Mouse (Mus musculus) v-Abl transformed pro-B cells (cell line): ENCODE data around the gene Rhox8.
"Not testable (repeated sequence)": the region's sequence is repeated elsewhere in the genome, so short reads cannot be mapped to it uniquely, and the experiment has no call there.

Source experiments
- in situ Hi-C, 2 experiments: fragments of 400-800 bp; cut with MboI; formaldehyde crosslinking; loops; one replicate each; pipeline ENCODE4 v1.15.1; 2025; ENCODE audit not compliant: unreplicated experiment in 2 of 2

Rhox8 gene

DNA sequence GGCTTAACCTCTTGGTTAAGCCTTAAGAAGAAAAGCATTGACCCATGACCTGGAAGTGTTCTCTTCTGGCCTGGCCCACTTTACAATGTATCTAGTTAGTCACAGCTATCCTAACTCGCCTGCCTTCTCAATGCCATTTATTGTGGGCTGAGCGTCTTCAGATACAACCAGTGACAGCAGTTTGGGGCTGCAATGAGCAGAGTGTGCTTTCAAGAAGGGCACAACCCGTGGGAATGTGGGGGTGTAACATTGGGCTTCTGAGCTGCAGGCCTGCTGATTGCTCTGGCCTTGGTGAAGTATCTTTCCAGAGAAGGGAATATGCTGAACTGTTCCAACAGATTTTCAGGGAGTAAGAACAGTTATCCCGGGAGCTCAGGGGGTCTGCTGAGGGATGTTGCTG, at the start of gene Rhox8:
TSS of gene Rhox8 (minus strand) at position 101 of the 400 bp plus-strand sequence.
- in situ Hi-C loops: no loop called here

DNA sequence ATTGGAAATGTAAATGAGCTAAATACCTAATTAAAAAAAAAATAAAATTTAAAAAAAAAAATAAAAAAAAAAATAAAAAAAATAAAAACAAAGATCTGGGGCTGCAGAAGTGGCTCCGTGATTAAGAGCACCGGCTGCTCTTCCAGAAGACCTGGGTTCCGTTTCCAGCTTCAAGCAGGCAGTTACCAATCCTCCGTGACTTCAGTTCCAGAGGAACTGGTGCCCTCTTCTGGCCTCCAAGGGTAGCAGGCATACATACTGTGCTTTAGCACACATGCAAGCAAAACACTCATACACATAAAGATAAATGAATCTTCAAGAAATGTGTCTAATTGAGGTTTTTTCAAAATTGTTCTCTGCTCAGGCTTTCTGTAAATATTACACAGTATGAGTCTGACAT, 37.6 kb upstream of the Rhox8 start:
- in situ Hi-C loops: no loop called here

DNA sequence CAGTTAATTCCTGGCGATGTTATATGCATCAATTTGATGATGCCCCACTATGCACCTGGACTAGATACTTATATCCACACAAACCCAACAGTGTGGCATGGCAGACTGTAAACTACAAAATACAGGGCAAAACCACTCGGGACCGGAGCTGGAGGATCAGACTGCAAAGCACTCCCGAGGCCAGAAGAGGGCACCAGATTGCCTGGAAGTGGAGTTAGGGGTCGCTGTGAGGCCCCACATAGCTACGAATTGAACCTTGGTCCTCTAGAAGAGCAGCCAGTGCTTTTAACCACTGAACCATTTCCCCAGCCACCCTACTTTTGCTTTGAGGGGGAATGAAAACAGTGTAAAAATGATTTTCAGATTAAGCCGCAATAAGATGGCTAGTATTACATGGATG, 29.8 kb upstream of the Rhox8 start:
- in situ Hi-C loops: no loop called here

DNA sequence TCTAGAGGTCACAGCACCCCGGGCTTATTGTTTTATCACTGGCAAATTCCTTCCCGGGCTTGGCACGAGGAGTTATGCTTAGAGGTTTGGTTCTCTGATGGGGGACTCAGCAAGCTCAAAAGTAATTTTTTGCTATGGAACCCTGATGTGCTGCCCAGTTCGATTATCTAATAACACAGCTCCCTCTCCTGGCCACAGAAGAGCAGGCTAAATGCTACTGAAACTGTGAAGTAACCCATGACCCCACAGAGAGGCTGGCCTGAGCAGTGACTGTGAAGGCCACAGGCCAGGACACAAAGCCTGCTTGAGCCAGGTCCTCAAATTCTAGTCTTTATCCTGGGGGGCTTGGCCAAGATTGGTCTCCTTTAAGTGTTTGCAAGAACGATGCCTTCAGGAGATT, 25.0 kb upstream of the Rhox8 start:
- in situ Hi-C loops: no loop called here

DNA sequence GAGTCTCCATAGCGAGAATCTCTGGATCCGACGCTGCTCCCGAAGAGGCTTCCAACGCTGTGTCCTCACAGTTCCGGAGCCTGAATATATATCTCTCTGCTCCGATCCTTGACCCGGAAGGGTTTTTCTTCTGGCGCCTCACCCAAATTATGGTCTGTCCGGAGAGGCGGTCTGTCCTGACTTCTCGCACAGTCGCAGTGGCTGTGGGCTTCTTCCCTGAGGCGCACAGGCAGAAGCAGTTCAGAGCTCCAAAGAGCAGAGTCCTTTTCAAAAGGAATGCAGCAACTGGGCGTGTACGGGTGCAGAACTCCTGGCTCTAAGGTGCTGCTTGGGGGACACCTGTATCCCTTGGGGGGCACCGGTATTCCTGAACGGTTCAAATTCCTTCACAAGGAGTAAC, 22.9 kb upstream of the Rhox8 start, which contains the start of gene Rhox9:
TSS of gene Rhox9 (minus strand) at position 101 of the 400 bp plus-strand sequence.
- in situ Hi-C loops: not testable (repeated sequence)

DNA sequence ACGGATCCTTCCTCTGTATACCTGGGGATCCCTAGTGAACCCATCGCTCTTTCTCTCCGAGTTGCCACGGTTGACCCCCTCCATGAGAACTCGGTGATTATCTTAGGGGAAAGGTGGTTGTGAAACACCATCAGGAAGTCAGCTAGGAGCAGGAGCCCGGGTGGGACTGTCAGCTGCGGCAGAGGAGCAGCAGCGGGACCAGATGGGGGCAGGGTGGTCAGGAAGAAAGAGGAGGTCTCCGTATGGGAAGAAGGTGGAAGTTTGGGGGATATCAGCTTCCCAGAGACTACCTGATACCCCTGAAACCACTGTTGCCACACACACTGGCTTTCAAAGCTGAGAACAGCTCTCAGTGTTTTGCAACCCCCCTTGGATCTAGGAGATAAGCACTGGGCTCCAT, 18.4 kb upstream of the Rhox8 start, which contains the start of gene Rhox7b:
TSS of gene Rhox7b (minus strand) at position 101 of the 400 bp plus-strand sequence.
- in situ Hi-C loops: not testable (repeated sequence)

DNA sequence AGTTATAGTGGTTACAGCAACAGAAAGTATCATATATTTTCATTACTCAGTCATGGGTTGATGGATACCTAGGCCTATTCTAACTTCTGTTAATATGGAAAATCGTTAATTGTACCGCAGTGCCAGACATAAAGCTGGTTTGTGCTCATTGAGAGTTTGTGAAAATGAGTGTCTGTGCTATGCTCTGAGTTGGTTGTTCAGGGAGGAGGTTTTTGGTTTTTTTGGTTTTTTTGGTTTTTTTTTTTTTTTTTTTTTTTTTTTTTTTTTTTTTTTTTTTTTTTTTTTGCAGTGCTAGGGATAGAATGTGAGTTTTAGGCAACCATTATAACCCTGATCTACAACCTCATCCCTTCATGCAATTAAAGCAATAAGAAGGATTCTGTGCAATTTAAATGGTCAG, 7.1 kb downstream of the Rhox8 start:
- in situ Hi-C loops: no loop called here

DNA sequence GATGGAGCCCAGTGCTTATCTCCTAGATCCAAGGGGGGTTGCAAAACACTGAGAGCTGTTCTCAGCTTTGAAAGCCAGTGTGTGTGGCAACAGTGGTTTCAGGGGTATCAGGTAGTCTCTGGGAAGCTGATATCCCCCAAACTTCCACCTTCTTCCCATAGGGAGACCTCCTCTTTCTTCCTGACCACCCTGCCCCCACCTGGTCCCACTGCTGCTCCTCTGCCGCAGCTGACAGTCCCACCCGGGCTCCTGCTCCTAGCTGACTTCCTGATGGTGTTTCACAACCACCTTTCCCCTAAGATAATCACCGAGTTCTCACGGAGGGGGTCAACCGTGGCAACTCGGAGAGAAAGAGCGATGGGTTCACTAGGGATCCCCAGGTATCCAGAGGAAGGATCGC, 47.4 kb downstream of the Rhox8 start, which contains the start of gene Rhox7a:
TSS of gene Rhox7a (plus strand) at position 301 of the 400 bp plus-strand sequence.
- in situ Hi-C loops: not testable (repeated sequence)

DNA sequence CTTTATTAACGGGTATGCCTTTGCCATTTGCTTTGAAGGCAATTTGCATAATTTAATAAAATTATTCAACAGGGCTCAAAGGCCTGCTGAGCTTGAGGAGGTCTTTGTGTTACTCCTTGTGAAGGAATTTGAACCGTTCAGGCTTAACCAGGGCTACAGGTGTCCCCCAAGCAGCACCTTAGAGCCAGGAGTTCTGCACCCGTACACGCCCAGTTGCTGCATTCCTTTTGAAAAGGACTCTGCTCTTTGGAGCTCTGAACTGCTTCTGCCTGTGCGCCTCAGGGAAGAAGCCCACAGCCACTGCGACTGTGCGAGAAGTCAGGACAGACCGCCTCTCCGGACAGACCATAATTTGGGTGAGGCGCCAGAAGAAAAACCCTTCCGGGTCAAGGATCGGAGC, 52.1 kb downstream of the Rhox8 start, which contains the start of gene Rhox6:
TSS of gene Rhox6 (plus strand) at position 301 of the 400 bp plus-strand sequence.
- in situ Hi-C loops: not testable (repeated sequence)
